Mouse (Mus musculus) spleen, embryonic (tissue): Measurements from ENCODE around the gene Odf4.

Source experiments
- CTCF ChIA-PET: fragments of 350-600 bp; sonication (Branson Sonifier 250); formaldehyde crosslinking; loops from one replicate; lab custom pipeline; 2022; lab: Charles Lee

Odf4 gene

DNA sequence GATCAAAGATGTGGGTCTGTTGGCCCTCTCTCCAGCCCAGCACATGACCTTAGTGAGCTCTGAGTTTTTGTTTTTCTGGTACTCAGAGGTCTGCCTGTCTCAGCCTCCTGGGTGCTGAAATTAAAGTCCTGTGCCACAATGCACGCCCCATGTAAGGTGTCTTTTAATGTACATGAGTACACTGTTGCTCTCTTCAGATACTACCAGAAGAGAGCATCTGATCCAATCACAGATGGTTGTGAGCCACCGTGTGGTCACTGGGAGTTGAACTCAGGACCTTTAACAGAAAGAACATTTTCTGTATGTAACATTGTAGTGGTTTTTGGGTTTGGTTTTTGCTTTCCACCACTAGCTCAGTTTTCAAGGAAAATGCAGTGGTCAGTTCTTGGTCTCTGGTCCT, 23.1 kb downstream of the Odf4 start:
- CTCF ChIA-PET, result no interaction called here

GRCm38 (mm10) chr11:68902823-68903222, 24.1 kb downstream of the Odf4 start:
- CTCF ChIA-PET, result no interaction called here

GRCm38 (mm10) chr11:68902367-68902766, 24.5 kb downstream of the Odf4 start:
- CTCF ChIA-PET, result no interaction called here

GRCm38 (mm10) chr11:68902047-68902364, 24.9 kb downstream of the Odf4 start:
- CTCF ChIA-PET, result no interaction called here

- CTCF ChIA-PET, result no interaction called here
Measured at GRCm38 (mm10) chr11:68901351-68902046, 25.4 kb downstream of the Odf4 start, which contains the start of gene Rpl26. Gene Rpl26, plus strand, starts transcription at chr11:68901583.

DNA sequence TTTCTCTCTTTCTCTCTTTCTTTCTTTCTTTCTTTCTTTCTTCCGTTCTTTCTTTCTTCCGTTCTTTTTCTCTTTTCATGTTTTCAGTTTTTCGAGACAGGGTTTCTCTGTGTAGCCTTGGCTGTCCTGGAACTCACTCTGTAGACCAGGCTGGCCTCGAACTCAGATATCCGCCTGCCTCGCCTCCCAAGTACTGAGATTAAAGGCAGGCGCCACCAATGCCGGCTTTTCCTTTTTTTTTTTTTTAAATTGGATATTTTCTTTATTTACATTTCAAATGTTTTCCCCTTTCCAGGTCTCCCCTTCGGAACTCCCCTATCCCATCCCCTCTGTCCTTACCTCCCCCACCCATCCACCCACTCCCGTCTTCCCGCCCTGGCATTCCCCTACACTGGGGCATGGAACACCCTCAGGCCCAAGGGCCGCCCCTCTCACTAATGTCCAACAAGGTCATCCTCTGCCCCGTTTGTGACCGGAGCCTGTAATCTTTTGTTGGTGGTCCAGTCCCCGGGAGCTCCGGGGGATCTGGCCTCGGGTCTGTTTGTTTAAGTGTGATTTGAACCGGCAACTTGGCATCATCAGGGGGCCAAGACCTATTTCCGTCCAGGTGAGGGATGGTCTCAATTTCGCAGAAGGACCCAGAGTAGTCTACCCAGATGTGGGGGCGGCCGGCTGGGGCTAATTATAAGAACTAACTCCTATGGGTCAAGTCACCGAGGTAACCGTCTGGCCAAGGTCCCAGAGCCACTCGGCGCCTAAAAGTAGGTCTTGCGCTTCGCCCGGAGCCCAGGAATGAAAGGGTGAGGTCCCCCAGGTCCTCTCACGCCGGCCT, 26.1 kb downstream of the Odf4 start:
- CTCF ChIA-PET, result no interaction called here

- CTCF ChIA-PET, result no interaction called here
Measured at GRCm38 (mm10) chr11:68899815-68900214, 27.1 kb downstream of the Odf4 start.

DNA sequence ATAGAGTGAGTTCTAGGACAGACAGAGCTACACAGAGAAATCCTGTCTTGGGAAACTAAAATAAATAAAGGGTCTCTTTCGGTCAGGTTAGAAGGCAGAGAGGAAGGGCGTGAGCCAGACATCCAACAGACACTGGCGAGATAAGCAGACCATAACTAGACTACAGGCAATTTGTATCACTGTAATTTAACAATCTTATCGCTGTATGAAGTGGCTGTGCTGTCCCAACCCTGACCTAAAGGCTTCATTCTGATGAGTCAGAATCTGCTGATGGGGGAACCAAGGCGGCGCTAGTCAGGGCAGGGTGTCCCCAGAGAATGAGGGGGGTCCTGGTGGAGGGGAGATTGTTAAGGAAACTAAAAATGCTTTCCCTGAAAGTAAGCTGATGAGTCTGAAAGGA, 28.1 kb downstream of the Odf4 start:
- CTCF ChIA-PET, result interaction anchor here (0.7 kb wide), 1 partner anchor 69 kb away, joined by 3 read pairs; no protein-coding TSS in a partner anchor

DNA sequence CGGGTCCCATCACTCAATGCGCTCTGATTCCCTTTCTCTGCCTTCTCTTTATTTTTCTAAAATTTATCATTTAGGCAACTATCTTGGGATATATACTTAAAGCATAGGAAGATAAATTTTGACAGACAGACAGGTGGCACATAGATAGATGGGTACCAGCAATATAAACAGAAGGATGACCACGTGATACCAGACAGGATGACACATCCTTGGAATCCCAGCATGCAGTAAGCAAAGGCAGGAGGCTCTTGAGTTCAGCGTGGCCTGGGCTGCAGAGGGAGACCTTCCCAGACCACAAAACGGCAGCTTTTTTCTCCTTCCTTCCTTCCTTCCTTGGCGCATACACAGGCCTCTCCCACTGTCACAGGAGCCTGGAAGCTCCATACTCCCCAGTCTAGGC, 29.0 kb downstream of the Odf4 start:
- CTCF ChIA-PET, result interaction anchor here (0.7 kb wide), 1 partner anchor 68 kb away, joined by 3 read pairs; no protein-coding TSS in a partner anchor

- CTCF ChIA-PET, result interaction anchor here (0.6 kb wide), 1 partner anchor 69 kb away, joined by 7 read pairs; no protein-coding TSS in a partner anchor
Measured at GRCm38 (mm10) chr11:68897120-68897519, 29.8 kb downstream of the Odf4 start.

- CTCF ChIA-PET, result interaction anchor here (0.6 kb wide), 1 partner anchor 69 kb away, joined by 7 read pairs; no protein-coding TSS in a partner anchor
Measured at GRCm38 (mm10) chr11:68896247-68896646, 30.6 kb downstream of the Odf4 start.

DNA sequence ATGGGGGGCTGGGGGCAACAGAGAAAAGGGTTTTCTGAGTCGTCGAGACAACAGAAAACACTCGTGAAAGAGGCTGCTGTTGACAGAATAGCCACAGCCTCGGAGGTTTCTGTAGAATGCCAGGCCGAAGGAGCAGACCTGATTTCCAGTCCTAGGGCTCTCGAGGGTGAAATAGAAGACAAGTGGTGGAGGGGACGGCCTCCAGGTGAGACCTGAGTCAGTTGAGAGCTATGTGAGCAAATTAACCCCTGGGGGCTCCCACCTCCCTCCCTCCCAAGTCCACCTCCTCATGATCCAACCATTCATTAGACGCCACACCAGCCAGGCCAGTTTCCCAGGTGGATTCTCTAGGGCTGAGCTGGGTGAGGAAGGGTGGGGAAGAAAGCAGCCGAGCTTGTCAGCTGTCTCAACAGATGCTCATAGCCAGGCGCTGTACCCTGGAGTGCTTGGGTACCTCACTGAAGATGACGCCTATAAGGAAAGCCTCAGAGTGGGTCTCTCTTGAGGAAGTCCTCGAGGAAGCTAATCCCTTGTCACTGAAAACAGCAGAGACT, 32.9 kb downstream of the Odf4 start:
- CTCF ChIA-PET, result no interaction called here

DNA sequence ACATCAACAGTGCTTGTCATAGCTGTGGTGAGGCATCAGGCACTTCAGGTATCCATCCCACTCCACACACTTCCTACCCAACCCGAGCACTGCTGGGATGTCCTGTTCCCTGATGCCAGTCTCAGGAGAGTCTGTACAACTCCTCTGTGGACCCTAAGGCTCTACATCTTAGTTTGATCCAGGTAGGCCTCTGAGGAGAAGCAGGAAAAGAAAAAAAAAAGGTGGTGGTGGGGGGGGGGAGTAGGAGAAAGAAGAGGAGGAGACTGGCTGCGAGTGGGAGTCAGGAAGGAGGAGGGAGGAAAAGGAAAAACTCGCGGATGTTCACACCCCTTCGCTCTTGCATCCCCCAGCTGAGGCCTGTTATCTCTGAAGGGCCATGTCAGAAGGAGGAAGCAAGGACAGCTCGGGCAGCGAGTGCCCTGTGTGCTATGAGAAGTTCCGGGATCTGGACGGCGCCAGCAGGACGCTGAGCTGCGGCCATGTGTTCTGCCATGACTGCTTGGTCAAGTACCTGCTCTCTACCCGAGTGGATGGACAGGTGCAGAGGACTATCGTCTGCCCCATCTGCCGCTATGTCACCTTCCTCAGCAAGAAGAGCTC, 34.5 kb downstream of the Odf4 start:
- CTCF ChIA-PET, result no interaction called here

GRCm38 (mm10) chr11:68891823-68892222, 35.1 kb downstream of the Odf4 start:
- CTCF ChIA-PET, result no interaction called here

DNA sequence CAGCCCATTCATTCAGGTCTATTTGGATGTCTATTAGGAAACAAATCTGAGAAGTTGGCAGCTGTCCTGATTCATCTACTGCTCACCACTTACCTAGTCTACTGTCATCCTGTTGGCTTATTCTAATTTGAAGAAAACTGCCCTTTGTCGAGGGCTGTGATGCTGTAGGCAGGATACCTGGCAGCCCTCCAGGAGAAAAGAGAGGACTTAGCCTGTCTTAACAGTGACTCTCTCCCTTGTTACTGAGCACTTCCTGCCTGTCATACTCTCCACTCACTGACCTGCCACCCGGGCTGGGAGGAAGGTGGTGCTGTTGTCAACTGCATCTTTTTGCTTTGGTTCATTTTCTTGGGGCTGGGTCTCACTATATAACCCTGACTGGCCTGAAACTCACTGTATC, 36.3 kb downstream of the Odf4 start:
- CTCF ChIA-PET, result no interaction called here

GRCm38 (mm10) chr11:68888653-68889052, 38.2 kb downstream of the Odf4 start:
- CTCF ChIA-PET, result no interaction called here

DNA sequence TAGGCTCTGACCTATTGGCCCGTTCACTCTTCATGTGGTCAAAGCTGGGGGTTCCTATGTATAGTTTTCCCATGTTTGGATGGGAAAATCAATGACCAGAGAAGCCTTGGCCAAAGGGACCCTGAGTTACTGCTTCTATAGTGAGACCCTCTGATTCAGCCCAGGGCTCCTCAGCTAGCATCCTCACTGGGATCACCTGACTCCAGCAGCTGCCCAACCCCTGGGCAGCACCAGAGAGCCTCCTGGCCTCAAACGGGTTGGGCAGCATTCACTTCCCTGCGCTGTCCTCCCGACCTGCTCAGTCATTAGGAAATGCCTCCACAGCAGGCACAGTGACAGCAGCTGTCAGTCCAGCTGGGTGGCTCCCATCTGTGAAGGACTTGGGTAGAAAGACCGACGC, 38.6 kb downstream of the Odf4 start, which contains the start of gene Rnf222:
Gene Rnf222, plus strand, starts transcription at position 301 of the 400 bp plus-strand sequence.
- CTCF ChIA-PET, result no interaction called here

DNA sequence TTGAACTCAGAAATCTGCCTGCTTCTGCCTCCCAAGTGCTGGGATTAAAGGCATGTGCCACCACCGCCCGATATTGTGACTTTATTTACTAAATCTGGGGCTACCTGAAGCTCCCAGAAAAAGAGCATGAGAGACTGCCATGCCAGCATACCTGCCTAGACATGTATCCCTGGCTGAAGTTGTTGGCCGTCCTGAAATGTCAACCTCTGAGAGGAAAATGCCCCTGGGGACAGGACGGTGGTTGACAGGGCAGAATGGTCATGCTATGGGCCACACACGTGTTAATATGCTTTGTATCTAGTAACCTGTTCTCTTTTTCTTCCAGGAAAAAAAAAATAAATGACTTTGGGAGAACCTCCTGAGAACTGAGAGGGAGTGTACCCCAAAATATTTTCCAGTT, 40.8 kb downstream of the Odf4 start:
- CTCF ChIA-PET, result no interaction called here

DNA sequence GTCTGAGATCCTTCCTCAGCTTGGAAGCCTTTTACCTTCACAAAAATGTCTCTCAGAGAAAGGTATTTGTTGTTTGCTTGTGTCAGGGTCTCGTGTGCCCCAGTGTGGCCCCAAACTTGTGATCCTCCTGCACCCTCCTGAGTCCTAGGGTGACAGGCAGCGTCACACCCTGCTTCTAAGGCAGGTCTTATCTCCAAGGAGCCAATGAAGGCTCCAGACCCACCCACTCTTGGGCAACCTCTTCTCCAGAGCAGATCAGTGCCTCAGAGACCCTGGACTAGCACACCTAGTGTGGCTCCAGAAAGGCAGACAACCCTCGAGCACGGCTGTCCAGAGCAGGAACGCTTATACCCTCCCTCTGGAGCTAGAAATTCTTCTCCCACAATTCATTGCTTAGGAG, 42.5 kb downstream of the Odf4 start:
- CTCF ChIA-PET, result no interaction called here

GRCm38 (mm10) chr11:68883843-68884242, 43.0 kb downstream of the Odf4 start:
- CTCF ChIA-PET, result interaction anchor here (0.5 to 0.6 kb wide), 2 partner anchors 657 to 754 kb away, joined by 4 to 5 read pairs; no protein-coding TSS in a partner anchor

GRCm38 (mm10) chr11:68882107-68882506, 44.8 kb downstream of the Odf4 start:
- CTCF ChIA-PET, result no interaction called here

DNA sequence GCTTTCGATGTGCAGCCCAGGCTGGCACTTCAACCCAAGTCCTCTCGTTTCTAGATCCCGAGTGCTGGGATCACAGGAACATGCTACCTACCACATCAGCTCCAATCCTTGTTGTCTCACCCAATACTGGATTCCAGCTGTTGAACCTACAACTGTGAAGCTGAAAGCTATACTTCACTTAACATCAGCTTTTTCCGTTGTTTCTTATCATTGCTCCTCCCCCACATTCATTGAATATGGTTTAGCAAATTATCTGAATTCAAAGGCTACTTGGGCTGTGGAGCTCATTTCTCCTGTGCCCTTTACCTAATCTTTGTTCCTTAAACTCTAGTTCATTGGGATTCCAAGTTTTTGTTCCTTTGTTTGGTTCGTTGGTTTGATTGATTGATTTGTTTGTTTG, 48.1 kb downstream of the Odf4 start:
- CTCF ChIA-PET, result interaction anchor here (0.7 kb wide), 1 partner anchor 110 kb away, joined by 3 read pairs; no protein-coding TSS in a partner anchor
